Mouse (Mus musculus) embryonic fibroblast, embryonic 13.5 days (primary cell): Measurements from ENCODE around the gene Serhl. TPM values are rescaled to one million over a fixed set of nuclear protein-coding genes. Genes with fewer than 3 reads are reported as not detected.

Experiments used
- H3K27ac ChIP-seq: 2 replicates; pipeline ENCODE4 v1.5.1; 2012; ENCODE audit warnings: low read length, control low read depth, inconsistent platforms; ENCODE audit not compliant: insufficient read depth
- H3K4me1 ChIP-seq: 2 replicates; pipeline ENCODE4 v1.6.1; 2011; ENCODE audit warnings: low read length; ENCODE audit not compliant: control insufficient read depth, insufficient read depth
- H3K4me3 ChIP-seq: 2 replicates; pipeline ENCODE4 v1.5.1; 2011; ENCODE audit warnings: mild to moderate bottlenecking, control low read depth, low read length; ENCODE audit not compliant: insufficient read depth
- CTCF ChIP-seq: IDR thresholded peaks from 2 replicates; pipeline ENCODE4 v1.5.1; 2011; ENCODE audit warnings: mild to moderate bottlenecking, control low read depth, low read length, moderate library complexity, borderline replicate concordance; ENCODE audit not compliant: insufficient read depth
- POLR2A ChIP-seq: IDR thresholded peaks from 2 replicates; pipeline ENCODE4 v1.6.1; 2011; ENCODE audit warnings: low read depth, mild to moderate bottlenecking, control low read depth, low read length, moderate library complexity
- polyA plus RNA-seq: library from polyadenylated mRNA; stranded (reverse); fragments of >200 nt; gene quantifications from 2 replicates; pipeline ENCODE4 v1.2.4, GENCODE M21; 2011; ENCODE audit warnings: low read depth; ENCODE audit not compliant: missing spikeins, insufficient read length

Serhl gene
- polyA plus RNA-seq, 1 experiment = 31.2 TPM

GRCm38 (mm10) chr15:83165526-83166315 lies 76.4 kb downstream of the Serhl start:
- Histone ChIP-seq H3K4me3 (no peak overlapping the region), H3K4me1 (peaks cover 30% of the 10 kb centered on the region), H3K27ac (peak overlapping the region; percentile 86)
- TF ChIP-seq CTCF = no peak
- no peak for TF ChIP-seq POLR2A

Other genes starting within 250 kb of the Serhl start
- gene Tcf20, start 101.6 kb upstream of the Serhl start, polyA plus RNA-seq = 53.6 and 56.9 TPM in 2 replicates
- gene Nfam1, start 56.2 kb upstream of the Serhl start, polyA plus RNA-seq = 0.70 TPM in 1 of 2 replicates, not detected in the other
- 70.9 and 72.7 TPM in 2 replicates for gene Rrp7a, start 33.3 kb downstream of the Serhl start, polyA plus RNA-seq
- gene Poldip3, start 59.9 kb downstream of the Serhl start, polyA plus RNA-seq = 70.6 and 78.3 TPM in 2 replicates
- 273 and 297 TPM in 2 replicates for gene Cyb5r3, start 83.1 kb downstream of the Serhl start, polyA plus RNA-seq
- 10.5 and 14.0 TPM in 2 replicates for gene A4galt, start 162.3 kb downstream of the Serhl start, polyA plus RNA-seq